Mouse (Mus musculus) stomach, embryonic 14.5 days (tissue): ENCODE measurements around the gene Zbtb7b. TPM values are rescaled to one million over a fixed set of nuclear protein-coding genes. Genes with fewer than 3 reads are reported as not detected.

Source experiments
- ATAC-seq: fragments of 200-750 bp; cut with Nextera tagmentation; 2 replicates; pipeline ENCODE4 v1.8.0; 2017; ENCODE audit warnings: low read depth, moderate TSS enrichment; ENCODE audit not compliant: insufficient number of reproducible peaks, insufficient read depth, low FRiP score
- H3K27ac ChIP-seq: fragments of 300-500 bp; sonication (generic); 2 replicates; pipeline ENCODE4 v1.5.1; 2014; ENCODE audit warnings: mild to moderate bottlenecking, low read length, moderate library complexity, mixed read lengths
- H3K27me3 ChIP-seq: fragments of 300-500 bp; sonication (generic); 2 replicates; pipeline ENCODE4 v1.6.1; 2014; ENCODE audit warnings: low read length, control low read depth, mixed read lengths; ENCODE audit not compliant: control insufficient read depth, insufficient read depth
- H3K36me3 ChIP-seq: fragments of 300-500 bp; sonication (generic); 2 replicates; pipeline ENCODE4 v1.6.1; 2014; ENCODE audit warnings: mild to moderate bottlenecking, control low read depth, low read length, moderate library complexity, mixed read lengths; ENCODE audit not compliant: control insufficient read depth, insufficient read depth
- H3K4me1 ChIP-seq: fragments of 300-500 bp; sonication (generic); 2 replicates; pipeline ENCODE4 v1.6.1; 2014; ENCODE audit warnings: low read length, control low read depth, mixed read lengths; ENCODE audit not compliant: control insufficient read depth, insufficient read depth
- H3K4me2 ChIP-seq: fragments of 300-500 bp; sonication (generic); replicated peaks from 2 replicates; pipeline ENCODE4 v1.6.1; 2014; ENCODE audit warnings: low read depth, low read length, control low read depth
- H3K4me3 ChIP-seq: fragments of 300-500 bp; sonication (generic); 2 replicates; pipeline ENCODE4 v1.5.1; 2014; ENCODE audit warnings: low read depth, low read length, control low read depth
- H3K9ac ChIP-seq: fragments of 300-500 bp; sonication (generic); replicated peaks from 2 replicates; pipeline ENCODE4 v1.6.1; 2014; ENCODE audit warnings: low read depth, mild to moderate bottlenecking, control low read depth, low read length, moderate library complexity, mixed read lengths
- H3K9me3 ChIP-seq: fragments of 300-500 bp; sonication (generic); 2 replicates; pipeline ENCODE4 v1.6.1; 2016; ENCODE audit warnings: low read depth, low read length, control low read depth; ENCODE audit not compliant: control insufficient read depth
- WGBS: fragments of 180-500 bp; shearing (Covaris S2); extraction: QIAGEN DNeasy Blood & Tissue Kit; methylation state at CpG from one replicate; pipeline ENCODE4 v1.1.7; 2014; 5-methylcytosine and 5-hydroxymethylcytosine counted together
- polyA plus RNA-seq: library from polyadenylated mRNA; unstranded; fragments of >200 nt; fragmentation: Nextera tagmentation; extraction: Ambion mirVana; gene quantifications from 2 replicates; pipeline ENCODE4 v1.2.1, GENCODE M21; 2014

The Zbtb7b gene
- polyA plus RNA-seq, 1 experiment from 2014 or later: 4.5 TPM

- Histone ChIP-seq H3K4me3 (no peak overlapping the region), H3K27ac (no peak overlapping the region), H3K9me3 (no peaks in the 10 kb centered on the region), H3K4me2 (no peak overlapping the region), H3K27me3 (no peaks in the 10 kb centered on the region), H3K4me1 (no peaks in the 10 kb centered on the region), H3K36me3 (no peaks in the 10 kb centered on the region), H3K9ac (no peak overlapping the region)
- WGBS: 78% methylated on average over 3 of the region's 3 CpGs
- ATAC-seq: no peak
Measured at GRCm38 (mm10) chr3:89360237-89360636, 34.3 kb downstream of the Zbtb7b start.

DNA sequence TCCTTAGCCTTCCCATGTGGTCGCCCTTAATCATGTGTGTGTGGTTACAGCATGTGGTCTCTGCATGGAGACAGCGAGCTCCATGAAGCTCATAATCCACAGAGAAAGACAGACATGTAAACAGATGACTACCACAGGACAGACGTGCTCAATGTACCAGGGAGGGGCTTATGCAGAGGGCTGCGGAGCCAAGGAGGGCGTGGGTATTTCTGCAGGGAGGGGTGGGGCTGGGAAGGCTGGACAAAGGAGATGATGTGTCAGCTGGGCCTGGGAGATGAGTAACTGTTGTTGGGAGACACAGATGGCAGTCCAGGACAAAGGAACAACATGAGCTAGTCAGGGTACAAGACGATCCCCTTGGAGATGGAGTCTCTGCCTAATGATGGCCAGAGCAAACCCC is 34.9 kb downstream of the Zbtb7b start:
- Histone ChIP-seq H3K4me1 (no peaks in the 10 kb centered on the region), H3K27me3 (no peaks in the 10 kb centered on the region), H3K36me3 (no peaks in the 10 kb centered on the region), H3K9ac (no peak overlapping the region), H3K9me3 (no peaks in the 10 kb centered on the region), H3K4me2 (no peak overlapping the region), H3K27ac (no peak overlapping the region), H3K4me3 (no peak overlapping the region)
- ATAC-seq: no peak
- 54% methylated on average over 6 of the region's 6 CpGs for WGBS

GRCm38 (mm10) chr3:89356029-89356428 is 38.5 kb downstream of the Zbtb7b start:
- Histone ChIP-seq H3K27ac (no peak overlapping the region), H3K4me2 (no peak overlapping the region), H3K4me3 (no peak overlapping the region), H3K27me3 (no peaks in the 10 kb centered on the region), H3K9me3 (no peaks in the 10 kb centered on the region), H3K36me3 (no peaks in the 10 kb centered on the region), H3K4me1 (no peaks in the 10 kb centered on the region), H3K9ac (no peak overlapping the region)
- no peak for ATAC-seq
- WGBS: 66% methylated on average over 9 of the region's 9 CpGs

- Histone ChIP-seq H3K27ac (no peak overlapping the region), H3K4me2 (no peak overlapping the region), H3K9me3 (no peaks in the 10 kb centered on the region), H3K9ac (no peak overlapping the region), H3K4me3 (no peak overlapping the region), H3K4me1 (peaks cover under 1% of the 10 kb centered on the region; the same call in 1 of the 2 replicates), H3K27me3 (no peaks in the 10 kb centered on the region), H3K36me3 (no peaks in the 10 kb centered on the region)
- WGBS: 73% methylated on average over 6 of the region's 6 CpGs
- no peak for ATAC-seq
Measured at GRCm38 (mm10) chr3:89355512-89355902, 39.1 kb downstream of the Zbtb7b start.

DNA sequence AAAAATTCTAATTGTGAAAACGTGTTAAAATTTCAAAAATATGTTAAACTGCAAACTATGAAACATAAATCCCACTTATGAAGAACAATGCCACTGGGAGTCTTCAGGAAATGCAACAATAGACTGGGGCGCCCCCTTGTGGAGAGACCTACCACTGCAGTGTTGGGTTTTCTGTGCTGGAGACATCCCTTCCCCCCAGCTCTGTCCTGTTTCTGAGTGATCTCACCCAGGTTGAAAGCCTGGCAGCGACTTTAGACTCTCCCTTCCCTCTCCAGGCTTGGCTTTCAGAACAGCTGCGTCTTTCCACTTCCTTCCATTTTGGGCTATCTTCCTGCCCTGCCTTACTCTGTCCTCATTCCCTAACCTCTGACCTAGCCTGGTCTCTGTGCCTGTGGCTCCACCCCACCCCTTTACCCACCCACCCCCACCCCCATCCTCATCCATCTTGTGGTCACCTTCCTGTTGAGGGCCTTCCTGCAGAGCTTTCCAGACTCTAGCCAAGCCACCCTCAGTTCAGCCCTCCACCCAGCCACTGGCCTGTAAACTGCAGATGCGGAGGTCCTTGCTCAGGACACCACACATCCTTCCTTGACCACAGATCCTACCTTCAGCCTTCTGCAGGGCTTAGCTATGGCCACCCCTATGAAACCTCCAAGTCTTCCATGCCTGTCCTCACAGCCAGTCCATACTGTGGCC is 39.6 kb downstream of the Zbtb7b start:
- Histone ChIP-seq H3K9me3 (no peaks in the 10 kb centered on the region), H3K4me1 (peaks cover 4% of the 10 kb centered on the region; the same call in 1 of the 2 replicates), H3K27me3 (no peaks in the 10 kb centered on the region), H3K36me3 (no peaks in the 10 kb centered on the region), H3K4me3 (no peak overlapping the region), H3K27ac (no peak overlapping the region), H3K9ac (no peak overlapping the region), H3K4me2 (no peak overlapping the region)
- peak; percentile 23; the same call in 1 of the 2 replicates for ATAC-seq
- 15% methylated on average over 5 of the region's 5 CpGs for WGBS

- no peak overlapping the region for H3K27ac ChIP-seq
- H3K36me3 ChIP-seq: no peaks in the 10 kb centered on the region
- 64% methylated on average over 5 of the region's 5 CpGs for WGBS
- no peak overlapping the region for H3K9ac ChIP-seq
- H3K4me2 ChIP-seq: no peak overlapping the region
- H3K9me3 ChIP-seq: no peaks in the 10 kb centered on the region
- no peaks in the 10 kb centered on the region for H3K27me3 ChIP-seq
- peaks cover 10% of the 10 kb centered on the region; the same call in 1 of the 2 replicates for H3K4me1 ChIP-seq
- no peak for ATAC-seq
- no peak overlapping the region for H3K4me3 ChIP-seq
Measured at GRCm38 (mm10) chr3:89351271-89351670, 43.3 kb downstream of the Zbtb7b start.

GRCm38 (mm10) chr3:89349869-89350501 is 44.6 kb downstream of the Zbtb7b start, which contains the start of gene Adam15:
Adam15 (minus strand) TSS chr3:89349996.
- ATAC-seq: peak; percentile 83
- WGBS: under 1% methylated on average over 59 of the region's 59 CpGs
- Histone ChIP-seq H3K4me3 (peak within 1 kb of the TSS; percentile 54), H3K9ac (peak within 1 kb of the TSS; percentile 31), H3K4me1 (peaks cover 10% of the 10 kb centered on the region; the same call in 1 of the 2 replicates), H3K9me3 (no peaks in the 10 kb centered on the region), H3K27me3 (no peaks in the 10 kb centered on the region), H3K36me3 (no peaks in the 10 kb centered on the region), H3K27ac (0 out of 2 replicates have a peak within 1 kb of the TSS, but pooled peaks have one; percentile 2), H3K4me2 (peak within 1 kb of the TSS; percentile 85)

DNA sequence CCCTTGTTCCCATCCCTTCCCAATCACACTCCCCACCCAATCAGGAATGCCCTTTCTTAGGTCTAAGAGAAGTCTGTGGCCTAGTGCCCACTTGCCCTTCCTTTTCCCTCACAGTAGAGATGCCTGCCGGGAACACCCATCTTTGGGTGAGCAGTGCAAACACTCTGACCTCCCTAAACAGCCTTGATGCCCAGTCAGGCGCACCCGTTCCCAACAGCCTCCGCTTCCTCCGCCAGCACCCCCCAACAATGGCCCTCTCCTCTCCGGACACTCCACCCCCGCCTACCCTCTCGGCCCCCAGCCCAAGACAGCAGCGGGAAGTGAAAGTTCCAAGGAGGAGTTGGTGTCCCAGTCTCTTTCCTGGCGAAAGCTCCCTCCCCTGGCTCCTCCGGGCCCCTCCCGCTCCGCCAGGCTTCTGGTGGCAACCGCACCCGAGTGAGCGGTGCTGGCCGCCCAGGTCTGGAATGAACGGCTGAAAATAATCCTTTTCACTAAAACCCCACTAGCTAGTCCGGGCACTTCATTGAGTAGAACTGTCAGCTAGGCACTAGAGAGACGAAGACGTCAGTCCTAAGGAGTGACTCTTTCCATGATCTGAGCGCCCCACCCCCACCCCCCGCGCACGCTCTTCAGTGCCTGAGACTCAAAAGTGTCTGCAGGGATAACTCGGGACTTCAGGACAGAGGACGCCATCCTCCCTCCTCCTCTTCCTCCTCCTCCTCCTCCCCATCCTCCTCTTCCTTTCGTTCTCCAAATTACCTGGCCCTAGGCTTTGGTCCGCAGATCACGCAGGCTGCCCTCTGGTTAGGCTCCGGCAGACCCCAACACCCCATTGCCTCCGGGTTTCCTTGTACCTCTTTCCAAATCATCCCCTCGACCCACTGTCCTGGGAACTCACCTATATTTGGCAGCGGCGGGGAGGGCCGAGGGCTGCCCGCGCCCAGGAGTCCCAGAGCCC is 45.4 kb downstream of the Zbtb7b start:
- H3K27me3 ChIP-seq: no peaks in the 10 kb centered on the region
- ATAC-seq: peak; percentile 21; the same call in 1 of the 2 replicates
- H3K27ac ChIP-seq: 0 out of 2 replicates have a peak overlapping the region, but pooled peaks have one; percentile 2
- H3K9me3 ChIP-seq: no peaks in the 10 kb centered on the region
- H3K9ac ChIP-seq: peak overlapping the region; percentile 31
- H3K36me3 ChIP-seq: no peaks in the 10 kb centered on the region
- peak overlapping the region; percentile 85 for H3K4me2 ChIP-seq
- 2% methylated on average over 38 of the region's 38 CpGs for WGBS
- peaks cover 10% of the 10 kb centered on the region; the same call in 1 of the 2 replicates for H3K4me1 ChIP-seq
- H3K4me3 ChIP-seq: peak overlapping the region; percentile 54
